Mouse (Mus musculus): ENCODE measurements at regions not wholly inside any gene's neighbourhood (a gene's known extent, or its start where the extent isn't known, plus 50 kb on each side); places are given as distances from the start of the nearest gene placed in this dataset.

- no peak for TF ChIP-seq CTCF (IDR thresholded peaks at IDR 0.05; ENCODE audit: control insufficient read depth, insufficient read depth, insufficient read length)
- no peak for TF ChIP-seq MYOD1 (IDR thresholded peaks at IDR 0.05; ENCODE audit: control insufficient read depth, insufficient read length, low read depth)
Observed at GRCm38 (mm10) chr13:44100125-44101067, 315.8 kb downstream of the Cd83 start.

Data from C2C12 (cell line).